Comparison of ENCODE assay signal across 26 mouse cellular contexts in genomic region chr4:46775959-46776358, GRCm38 (mm10).
A peak's percentile ranks its signal among the peaks of the same experiment; 100 is the strongest.
DNase-seq lines count a peak whose midpoint lies in the region; ATAC-seq and TF ChIP-seq lines count a peak whose summit lies in the region.
"Had no signal": no experiment of that assay in that cellular context is flagged by ENCODE, and none has a peak within 500 bp of the region (broad histone marks: within the 10 kb centered on the region; RNA-seq: fewer than 3 reads in every experiment).

No protein-coding gene starts in this region.

- no peak overlapping the region for H3K4me3 ChIP-seq in gastrocnemius, adult 2 months
- H3K4me3 ChIP-seq: embryonic facial prominence, embryonic 10.5 days; forebrain, embryonic 10.5 days; intestine, embryonic 15.5 days; limb, embryonic 12.5 days; midbrain, embryonic 15.5 days; stomach, embryonic 15.5 days had no signal

- DNase-seq in frontal cortex, postnatal 25 days (ENCODE audit: low spot score in 2 of 2): no peak
- peak; percentile 31 to 37 for DNase-seq in spleen, adult 18-20 months
- no peak for DNase-seq in spleen, adult 12 weeks (ENCODE audit: low spot score)
- DNase-seq in gastrocnemius, adult 2 months: no peak
- DNase-seq: adrenal gland, adult 2 months; cerebellum, adult 8-10 months; cerebellum, postnatal 36 days; gastrocnemius, postnatal 36 days; heart, postnatal 4 days; kidney, adult 8-10 months; kidney, postnatal 10 days; lung, adult 18-20 months; lung, postnatal 14 days; thymus, postnatal 25 days had no signal

- ATAC-seq in frontal cortex, adult (ENCODE audit: low TSS enrichment): peak; percentile 27; the same call in 1 of the 2 replicates
- ATAC-seq in neutrophil, adult 5-6 weeks (ENCODE audit: extremely low read depth, insufficient number of reproducible peaks, low FRiP score, poor library complexity, severe bottlenecking): peak; percentile 85
- no peak for ATAC-seq in erythroid progenitor cell, adult 5-6 weeks (replicated peaks; ENCODE audit: low FRiP score, poor library complexity, severe bottlenecking)
- ATAC-seq: CD4-positive, CD25-positive, alpha-beta regulatory T cell, adult 4 months; forebrain, embryonic 16.5 days; hindbrain, embryonic 16.5 days; intestine, embryonic 15.5 days; midbrain, embryonic 15.5 days had no signal

- TF ChIP-seq CTCF in gastrocnemius, adult 2 months (IDR thresholded peaks at IDR 0.05): no peak

- H3K27ac ChIP-seq in gastrocnemius, adult 2 months: no peak overlapping the region
- H3K27ac ChIP-seq: embryonic facial prominence, embryonic 10.5 days; forebrain, embryonic 10.5 days; intestine, embryonic 15.5 days; limb, embryonic 12.5 days; midbrain, embryonic 15.5 days; stomach, embryonic 15.5 days had no signal

- intact Hi-C loops in gastrocnemius, adult 2 months (cut with DNase I): no loop called here

Comparison
In these comparisons a context has a peak if more than half of its experiments do, and no peak if none do; other contexts are left out.
1. DNase-seq: peak in spleen, adult 18-20 months (2 of 2); none in frontal cortex, postnatal 25 days (0 of 2), spleen, adult 12 weeks (single experiment) and gastrocnemius, adult 2 months (single experiment).